Mouse (Mus musculus) limb, embryonic 13.5 days (tissue): ENCODE results near the gene Hist1h2bb. TPM values are rescaled to one million over a fixed set of nuclear protein-coding genes. Genes with fewer than 3 reads are reported as not detected.

ENCODE experiments used
- ATAC-seq: fragments of 200-750 bp; cut with Nextera tagmentation; 2 replicates; pipeline ENCODE4 v1.8.0; 2017; ENCODE audit warnings: low read depth, moderate number of reproducible peaks, moderate TSS enrichment; ENCODE audit not compliant: low FRiP score
- H3K27ac ChIP-seq: fragments of 300-500 bp; sonication (generic); 2 replicates; pipeline ENCODE4 v1.5.1; 2015; ENCODE audit warnings: inconsistent platforms, mild to moderate bottlenecking, moderate library complexity
- H3K27me3 ChIP-seq: fragments of 300-500 bp; sonication (generic); 2 replicates; pipeline ENCODE4 v1.6.1; 2015; ENCODE audit warnings: mild to moderate bottlenecking, inconsistent platforms
- H3K36me3 ChIP-seq: fragments of 300-500 bp; sonication (generic); 2 replicates; pipeline ENCODE4 v1.6.1; 2015; ENCODE audit warnings: inconsistent platforms, mild to moderate bottlenecking, moderate library complexity
- H3K4me1 ChIP-seq: fragments of 300-500 bp; sonication (generic); 2 replicates; pipeline ENCODE4 v1.6.1; 2015; ENCODE audit warnings: inconsistent platforms
- H3K4me2 ChIP-seq: fragments of 300-500 bp; sonication (generic); replicated peaks from 2 replicates; pipeline ENCODE4 v1.6.1; 2015; ENCODE audit warnings: inconsistent platforms, mild to moderate bottlenecking, moderate library complexity
- H3K4me3 ChIP-seq: fragments of 300-500 bp; sonication (generic); 2 replicates; pipeline ENCODE4 v1.5.1; 2015; ENCODE audit warnings: moderate library complexity, mild to moderate bottlenecking, inconsistent platforms
- H3K9ac ChIP-seq: fragments of 300-500 bp; sonication (generic); 2 replicates; pipeline ENCODE4 v1.6.1; 2015; ENCODE audit warnings: mild to moderate bottlenecking, inconsistent platforms
- H3K9me3 ChIP-seq: fragments of 300-500 bp; sonication (generic); 2 replicates; pipeline ENCODE4 v1.6.1; 2016; ENCODE audit warnings: inconsistent platforms
- WGBS: fragments of 180-500 bp; shearing (Covaris S2); methylation state at CpG from one replicate; pipeline ENCODE4 v1.1.7; 2015; 5-methylcytosine and 5-hydroxymethylcytosine counted together
- polyA plus RNA-seq: library from polyadenylated mRNA; unstranded; fragments of >200 nt; fragmentation: Nextera tagmentation; extraction: Ambion mirVana; gene quantifications from 2 replicates; pipeline ENCODE4 v1.2.1, GENCODE M21; 2015

Gene Hist1h2bb
- polyA plus RNA-seq, 1 experiment from 2014 or later = 2.2 TPM

DNA sequence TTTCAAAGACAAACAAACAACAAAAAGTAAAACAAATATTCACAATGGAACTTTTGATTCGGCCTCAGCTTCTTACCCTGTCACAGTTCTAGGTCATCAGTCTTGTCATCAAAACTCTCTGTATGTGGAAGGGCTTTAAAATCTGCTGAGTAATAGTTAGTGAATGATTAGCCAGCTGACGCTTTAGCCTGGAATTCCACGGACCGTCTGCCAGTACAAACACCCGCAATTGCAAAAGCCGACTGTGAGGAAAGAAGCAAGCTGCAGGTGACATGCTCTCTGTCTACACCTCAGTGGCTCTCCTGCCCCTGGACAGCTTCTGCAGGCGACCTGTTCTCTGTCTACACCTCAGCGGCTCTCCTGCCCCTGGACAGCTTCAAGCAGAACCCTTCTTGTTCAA is 16.1 kb upstream of the Hist1h2bb start:
- WGBS = 47% methylated on average over 8 of the region's 8 CpGs
- no peak for ATAC-seq
- Histone ChIP-seq H3K27ac (no peak overlapping the region), H3K4me3 (no peak overlapping the region), H3K27me3 (no peaks in the 10 kb centered on the region), H3K36me3 (no peaks in the 10 kb centered on the region), H3K4me2 (no peak overlapping the region), H3K9me3 (no peaks in the 10 kb centered on the region), H3K9ac (no peak overlapping the region), H3K4me1 (no peaks in the 10 kb centered on the region)

DNA sequence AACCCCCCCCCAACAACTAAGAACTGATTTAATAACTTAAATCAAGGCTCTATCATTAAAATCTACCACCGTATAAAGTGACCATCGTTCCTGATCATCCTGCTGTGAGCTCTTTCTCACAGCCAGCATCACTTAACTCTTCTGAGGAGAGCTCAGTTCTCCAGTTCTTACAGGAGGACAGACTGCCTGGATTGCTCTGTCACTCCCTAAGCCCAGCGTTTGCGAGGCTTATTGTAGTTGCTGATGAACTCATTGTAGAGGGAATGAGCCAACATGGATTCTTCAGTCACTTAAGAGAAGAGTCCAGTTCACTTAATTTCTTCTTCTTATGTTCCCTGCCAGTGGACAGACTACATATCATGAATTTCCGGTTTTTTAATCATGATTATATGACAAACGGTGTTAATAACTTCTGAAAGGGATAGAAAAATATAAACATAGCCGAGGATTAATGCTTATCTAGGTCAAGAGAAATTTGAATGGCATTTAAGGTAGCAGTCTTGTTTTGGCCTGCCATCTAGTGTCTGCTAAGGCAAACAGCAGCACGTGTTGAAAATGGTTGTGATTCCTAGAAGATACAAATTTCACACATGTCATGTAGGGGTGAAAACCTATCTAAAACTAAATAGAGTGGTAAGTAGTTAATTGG is 14.3 kb upstream of the Hist1h2bb start:
- 23% methylated on average over 8 of the region's 8 CpGs for WGBS
- no peak for ATAC-seq
- no peak overlapping the region for H3K4me2 ChIP-seq
- H3K27me3 ChIP-seq = no peaks in the 10 kb centered on the region
- no peak overlapping the region for H3K9ac ChIP-seq
- H3K36me3 ChIP-seq = no peaks in the 10 kb centered on the region
- H3K9me3 ChIP-seq = no peaks in the 10 kb centered on the region
- no peak overlapping the region for H3K27ac ChIP-seq
- H3K4me3 ChIP-seq = no peak overlapping the region
- no peaks in the 10 kb centered on the region for H3K4me1 ChIP-seq

GRCm38 (mm10) chr13:23737091-23737490 is 9.4 kb upstream of the Hist1h2bb start:
- no peak overlapping the region for H3K4me3 ChIP-seq
- H3K36me3 ChIP-seq = no peaks in the 10 kb centered on the region
- H3K4me1 ChIP-seq = peaks cover 13% of the 10 kb centered on the region
- H3K9ac ChIP-seq = no peak overlapping the region
- H3K27me3 ChIP-seq = no peaks in the 10 kb centered on the region
- H3K4me2 ChIP-seq = no peak overlapping the region
- 79% methylated on average over 5 of the region's 5 CpGs for WGBS
- no peaks in the 10 kb centered on the region for H3K9me3 ChIP-seq
- no peak overlapping the region for H3K27ac ChIP-seq
- no peak for ATAC-seq

- 21% methylated on average over 4 of the region's 4 CpGs for WGBS
- Histone ChIP-seq H3K27ac (peak overlapping the region; percentile 98), H3K27me3 (no peaks in the 10 kb centered on the region), H3K4me2 (peak overlapping the region; percentile 95), H3K4me1 (peaks cover 13% of the 10 kb centered on the region), H3K4me3 (peak overlapping the region; percentile 64), H3K36me3 (no peaks in the 10 kb centered on the region), H3K9me3 (no peaks in the 10 kb centered on the region), H3K9ac (peak overlapping the region; percentile 89)
- no peak for ATAC-seq
Measured at GRCm38 (mm10) chr13:23738041-23738440, 8.5 kb upstream of the Hist1h2bb start.

GRCm38 (mm10) chr13:23738677-23739068 is 7.9 kb upstream of the Hist1h2bb start, which contains the start of gene Hist1h1c:
Gene Hist1h1c, plus strand, starts transcription at chr13:23738808.
- Histone ChIP-seq H3K4me2 (peak within 1 kb of the TSS; percentile 95), H3K9me3 (no peaks in the 10 kb centered on the region), H3K27me3 (no peaks in the 10 kb centered on the region), H3K9ac (peak within 1 kb of the TSS; percentile 89), H3K36me3 (no peaks in the 10 kb centered on the region), H3K4me3 (peak within 1 kb of the TSS; percentile 64), H3K27ac (peak within 1 kb of the TSS; percentile 98), H3K4me1 (peaks cover 13% of the 10 kb centered on the region)
- ATAC-seq = peak; percentile 93
- WGBS = under 1% methylated on average over 34 of the region's 38 CpGs

- H3K9me3 ChIP-seq = no peaks in the 10 kb centered on the region
- H3K36me3 ChIP-seq = no peaks in the 10 kb centered on the region
- peak overlapping the region; percentile 98 for H3K27ac ChIP-seq
- peaks cover 17% of the 10 kb centered on the region for H3K4me1 ChIP-seq
- peak overlapping the region; percentile 64 for H3K4me3 ChIP-seq
- ATAC-seq = peak; percentile 92
- H3K27me3 ChIP-seq = no peaks in the 10 kb centered on the region
- H3K9ac ChIP-seq = peak overlapping the region; percentile 89
- H3K4me2 ChIP-seq = peak overlapping the region; percentile 95
- under 1% methylated on average over 39 of the region's 39 CpGs for WGBS
Measured at GRCm38 (mm10) chr13:23739069-23739921, 7.2 kb upstream of the Hist1h2bb start.

DNA sequence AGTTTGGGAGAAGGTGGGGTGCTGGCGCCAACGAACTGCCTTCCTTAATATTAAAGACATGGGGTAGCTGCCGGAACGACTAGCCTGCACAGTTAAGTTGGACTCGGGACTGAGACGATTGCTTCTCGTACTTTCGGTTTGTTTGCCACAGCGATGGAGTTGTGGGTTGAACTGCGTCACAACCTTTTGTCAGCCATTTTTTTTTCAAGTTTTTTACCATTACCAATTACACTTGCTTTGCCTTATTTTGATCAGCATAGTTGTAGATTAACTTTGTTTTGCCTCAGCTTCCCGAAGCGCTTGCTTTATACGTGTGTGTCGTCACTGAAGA is 6.6 kb upstream of the Hist1h2bb start:
- Histone ChIP-seq H3K4me3 (peak overlapping the region; percentile 64), H3K4me2 (peak overlapping the region; percentile 95), H3K9me3 (no peaks in the 10 kb centered on the region), H3K36me3 (no peaks in the 10 kb centered on the region), H3K4me1 (peaks cover 21% of the 10 kb centered on the region), H3K27ac (peak overlapping the region; percentile 98), H3K27me3 (no peaks in the 10 kb centered on the region), H3K9ac (peak overlapping the region; percentile 89)
- ATAC-seq = no peak; the same call in 1 of the 2 replicates
- WGBS = 2% methylated on average over 14 of the region's 14 CpGs

- no peak for ATAC-seq
- H3K36me3 ChIP-seq = no peaks in the 10 kb centered on the region
- H3K27me3 ChIP-seq = no peaks in the 10 kb centered on the region
- H3K9ac ChIP-seq = peak overlapping the region; percentile 89
- peak overlapping the region; percentile 64 for H3K4me3 ChIP-seq
- peak overlapping the region; percentile 98 for H3K27ac ChIP-seq
- WGBS = 29% methylated on average over 13 of the region's 13 CpGs
- no peaks in the 10 kb centered on the region for H3K9me3 ChIP-seq
- H3K4me1 ChIP-seq = peaks cover 21% of the 10 kb centered on the region
- peak overlapping the region; percentile 95 for H3K4me2 ChIP-seq
Measured at GRCm38 (mm10) chr13:23740256-23740840, 6.2 kb upstream of the Hist1h2bb start.

DNA sequence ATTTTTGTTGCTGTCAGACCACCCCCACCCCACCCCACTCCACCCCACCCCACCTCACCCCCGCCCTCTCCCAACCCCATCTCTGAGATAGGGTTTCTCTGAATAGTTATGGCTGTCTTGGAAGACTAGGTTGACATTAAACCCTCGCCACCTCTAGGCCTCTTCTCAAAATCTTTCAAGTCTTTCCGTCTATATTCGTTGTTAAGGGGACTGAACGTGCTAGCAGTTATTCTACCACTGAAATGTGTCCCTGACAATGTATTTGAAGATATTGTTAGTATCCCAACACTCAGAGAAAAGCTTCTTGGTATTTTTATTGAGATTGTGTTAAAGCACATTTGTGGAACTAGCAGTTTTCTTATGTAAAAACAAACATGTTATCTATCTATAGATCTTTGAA is 5.6 kb upstream of the Hist1h2bb start:
- Histone ChIP-seq H3K9ac (peak overlapping the region; percentile 89; the same call in 1 of the 2 replicates), H3K27ac (0 out of 2 replicates have a peak overlapping the region, but pooled peaks have one; percentile 58)
- no peak for ATAC-seq

GRCm38 (mm10) chr13:23742007-23742406 is 4.5 kb upstream of the Hist1h2bb start:
- H3K4me1 ChIP-seq = peaks cover 22% of the 10 kb centered on the region
- no peak for ATAC-seq
- H3K9me3 ChIP-seq = no peaks in the 10 kb centered on the region
- no peak overlapping the region for H3K4me2 ChIP-seq
- H3K27ac ChIP-seq = no peak overlapping the region
- H3K27me3 ChIP-seq = no peaks in the 10 kb centered on the region
- no peak overlapping the region for H3K9ac ChIP-seq
- no peaks in the 10 kb centered on the region for H3K36me3 ChIP-seq
- no peak overlapping the region for H3K4me3 ChIP-seq

More for the DNA sequence above, 5.6 kb upstream of the Hist1h2bb start:
- peaks cover 21% of the 10 kb centered on the region for H3K4me1 ChIP-seq
- H3K9me3 ChIP-seq = no peaks in the 10 kb centered on the region
- H3K4me3 ChIP-seq = peak overlapping the region; percentile 64
- H3K36me3 ChIP-seq = no peaks in the 10 kb centered on the region
- H3K27me3 ChIP-seq = no peaks in the 10 kb centered on the region
- peak overlapping the region; percentile 95 for H3K4me2 ChIP-seq
- WGBS = 62% methylated on average over 5 of the region's 5 CpGs

DNA sequence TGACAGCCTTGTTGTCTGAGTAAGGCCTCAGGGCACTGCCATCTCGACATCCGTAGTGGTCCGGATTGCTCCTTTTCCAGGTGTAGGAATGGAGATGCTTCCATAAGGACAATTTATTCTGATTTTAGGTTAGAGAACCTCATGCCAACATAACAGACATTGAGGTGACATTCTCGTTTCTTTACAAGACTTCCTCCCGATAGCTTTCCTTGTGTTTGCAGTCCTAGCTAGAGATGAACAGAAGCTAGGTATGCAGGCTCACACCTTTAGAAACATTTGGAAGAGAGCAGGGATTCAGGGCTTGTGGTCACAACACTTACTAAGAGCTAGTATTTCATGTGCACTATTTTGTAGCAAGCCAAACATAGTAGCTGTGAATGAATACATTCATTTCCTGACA is 3.3 kb upstream of the Hist1h2bb start:
- Histone ChIP-seq H3K4me3 (no peak overlapping the region), H3K4me2 (no peak overlapping the region), H3K36me3 (no peaks in the 10 kb centered on the region), H3K9ac (no peak overlapping the region), H3K27me3 (no peaks in the 10 kb centered on the region), H3K9me3 (no peaks in the 10 kb centered on the region), H3K27ac (no peak overlapping the region), H3K4me1 (peaks cover 29% of the 10 kb centered on the region)
- ATAC-seq = no peak
- 82% methylated on average over 5 of the region's 5 CpGs for WGBS

- WGBS = 40% methylated on average over 4 of the region's 4 CpGs
- peak overlapping the region; percentile 69 for H3K4me2 ChIP-seq
Measured at GRCm38 (mm10) chr13:23743963-23744362, 2.6 kb upstream of the Hist1h2bb start.

More at GRCm38 (mm10) chr13:23743963-23744362, 2.6 kb upstream of the Hist1h2bb start:
- Histone ChIP-seq H3K9ac (peak overlapping the region; percentile 69), H3K4me3 (peak overlapping the region; percentile 49), H3K4me1 (peaks cover 34% of the 10 kb centered on the region), H3K36me3 (no peaks in the 10 kb centered on the region), H3K27ac (peak overlapping the region; percentile 72; the same call in 1 of the 2 replicates), H3K27me3 (no peaks in the 10 kb centered on the region), H3K9me3 (no peaks in the 10 kb centered on the region)
- no peak for ATAC-seq
